Mouse (Mus musculus) neural tube, embryonic 11.5 days (tissue): ENCODE measurements around the gene Prdm15. TPM values are rescaled to one million over a fixed set of nuclear protein-coding genes. Genes with fewer than 3 reads are reported as not detected.

ENCODE experiments used
- ATAC-seq: fragments of 200-750 bp; cut with Nextera tagmentation; 2 replicates; pipeline ENCODE4 v1.8.0; 2017; ENCODE audit warnings: moderate number of reproducible peaks, mild to moderate bottlenecking, moderate TSS enrichment, moderate library complexity; ENCODE audit not compliant: insufficient read depth, low FRiP score, low TSS enrichment
- DNase-seq: peaks from one replicate; pipeline ENCODE4 v3.0.0-alpha.2; 2015; ENCODE audit warnings: low spot score
- H3K27ac ChIP-seq: fragments of 300-500 bp; sonication (generic); 2 replicates; pipeline ENCODE4 v1.5.1; 2014; ENCODE audit warnings: low read depth, mild to moderate bottlenecking, low read length
- H3K27me3 ChIP-seq: fragments of 300-500 bp; sonication (generic); 2 replicates; pipeline ENCODE4 v1.6.1; 2014; ENCODE audit warnings: mild to moderate bottlenecking, low read length, mixed read lengths; ENCODE audit not compliant: control insufficient read depth, insufficient read depth
- H3K36me3 ChIP-seq: fragments of 300-500 bp; sonication (generic); 2 replicates; pipeline ENCODE4 v1.6.1; 2014; ENCODE audit warnings: mild to moderate bottlenecking, low read length, moderate library complexity, mixed read lengths; ENCODE audit not compliant: control insufficient read depth, insufficient read depth
- H3K4me1 ChIP-seq: fragments of 300-500 bp; sonication (generic); 2 replicates; pipeline ENCODE4 v1.6.1; 2014; ENCODE audit warnings: low read length, mixed read lengths; ENCODE audit not compliant: control insufficient read depth, insufficient read depth
- H3K4me2 ChIP-seq: fragments of 300-500 bp; sonication (generic); 2 replicates; pipeline ENCODE4 v1.6.1; 2014; ENCODE audit warnings: low read depth, mild to moderate bottlenecking, moderate library complexity
- H3K4me3 ChIP-seq: fragments of 300-500 bp; sonication (generic); 2 replicates; pipeline ENCODE4 v1.5.1; 2014; ENCODE audit warnings: low read depth, low read length
- H3K9ac ChIP-seq: fragments of 300-500 bp; sonication (generic); 2 replicates; pipeline ENCODE4 v1.6.1; 2014; ENCODE audit warnings: mild to moderate bottlenecking, low read length
- H3K9me3 ChIP-seq: fragments of 300-500 bp; sonication (generic); 2 replicates; pipeline ENCODE4 v1.6.1; 2016; ENCODE audit warnings: low read length; ENCODE audit not compliant: control insufficient read depth
- WGBS: fragments of 180-500 bp; shearing (Covaris S2); extraction: QIAGEN DNeasy Blood & Tissue Kit; methylation state at CpG from one replicate; pipeline ENCODE4 v1.1.7; 2014; 5-methylcytosine and 5-hydroxymethylcytosine counted together
- polyA plus RNA-seq: library from polyadenylated mRNA; unstranded; fragments of >200 nt; fragmentation: Nextera tagmentation; extraction: Ambion mirVana; gene quantifications from 2 replicates; pipeline ENCODE4 v1.2.1, GENCODE M21; 2014

Gene Prdm15
- 12.6 and 14.0 TPM in 2 replicates for polyA plus RNA-seq

DNA sequence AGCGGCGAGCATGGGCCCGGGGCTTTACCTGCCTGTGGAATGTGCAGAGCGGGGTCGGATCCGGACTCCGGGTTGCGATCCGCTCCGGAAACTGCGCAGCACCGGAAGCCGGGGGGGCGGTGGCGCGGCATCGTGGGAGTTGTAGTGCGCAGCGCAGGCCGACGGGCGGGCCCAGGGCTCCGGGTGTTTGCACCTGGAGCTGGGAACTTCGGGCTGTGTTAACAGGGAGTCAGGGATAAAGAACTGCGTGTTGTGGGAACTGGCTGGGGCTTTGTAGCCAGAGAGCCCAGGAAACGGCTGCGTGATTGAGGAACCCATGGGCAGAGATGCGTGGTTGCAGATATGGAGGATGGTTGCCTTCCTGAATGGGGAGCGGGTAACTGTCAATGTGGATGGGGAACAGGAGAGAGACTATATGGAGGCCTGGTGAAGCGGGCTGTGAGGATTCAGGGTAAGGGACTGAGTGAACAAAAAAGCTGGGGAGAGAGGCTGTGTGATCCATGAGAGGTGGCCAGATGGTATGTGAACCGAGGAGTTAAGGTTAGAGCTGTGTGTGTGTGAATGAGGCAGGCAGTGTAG is at the start of gene Prdm15:
Prdm15 (minus strand) TSS at position 110 of the 579 bp plus-strand sequence.
- Histone ChIP-seq H3K4me1 (0 out of 2 replicates have a peak, but pooled peaks cover 8% of the 10 kb centered on the region), H3K9ac (peak within 1 kb of the TSS; percentile 98), H3K27ac (peak within 1 kb of the TSS; percentile 98), H3K9me3 (no peaks in the 10 kb centered on the region), H3K27me3 (no peaks in the 10 kb centered on the region), H3K36me3 (no peaks in the 10 kb centered on the region), H3K4me3 (peak within 1 kb of the TSS; percentile 88), H3K4me2 (peak within 1 kb of the TSS; percentile 93)
- WGBS = under 1% methylated on average over 30 of the region's 31 CpGs
- peak; percentile 89 for ATAC-seq
- DNase-seq = peak; percentile 89

DNA sequence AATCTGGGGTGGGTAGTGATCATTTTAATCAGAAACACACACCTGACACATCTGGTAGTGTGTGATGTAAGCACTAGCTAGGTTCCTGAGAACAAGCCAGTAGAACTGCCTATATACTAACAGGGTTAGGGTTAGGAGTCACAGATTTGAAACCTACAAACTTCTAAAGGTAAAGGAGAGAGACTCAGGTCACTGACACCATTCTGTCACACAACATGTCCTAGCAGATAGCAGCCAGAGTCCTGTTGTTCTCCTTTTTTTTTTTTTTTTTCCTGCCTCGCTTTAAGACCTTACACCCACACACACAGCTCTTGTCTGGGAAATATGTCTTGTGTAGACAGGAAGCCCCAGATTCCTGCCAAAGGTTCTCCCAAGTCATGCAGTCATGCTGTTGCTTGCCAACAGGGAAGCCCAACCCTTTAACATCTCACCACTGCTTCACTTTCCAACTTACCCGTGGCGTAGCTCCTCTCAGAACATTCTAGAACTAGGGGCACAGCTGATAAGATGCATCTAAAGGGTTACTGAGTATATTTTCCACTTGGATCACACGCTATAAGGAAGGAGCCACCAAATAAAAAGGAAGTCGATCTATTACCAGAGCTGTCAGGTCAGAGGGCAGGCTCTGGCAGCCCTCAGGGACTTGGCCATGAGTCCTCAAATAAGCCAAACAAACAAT is 45.8 kb upstream of the Prdm15 start:
- Histone ChIP-seq H3K9me3 (no peaks in the 10 kb centered on the region), H3K27me3 (no peaks in the 10 kb centered on the region), H3K36me3 (no peaks in the 10 kb centered on the region), H3K4me1 (no peaks in the 10 kb centered on the region), H3K9ac (no peak overlapping the region), H3K4me3 (no peak overlapping the region), H3K4me2 (no peak overlapping the region), H3K27ac (no peak overlapping the region)
- 85% methylated on average over 5 of the region's 5 CpGs for WGBS
- ATAC-seq = no peak
- no peak for DNase-seq

DNA sequence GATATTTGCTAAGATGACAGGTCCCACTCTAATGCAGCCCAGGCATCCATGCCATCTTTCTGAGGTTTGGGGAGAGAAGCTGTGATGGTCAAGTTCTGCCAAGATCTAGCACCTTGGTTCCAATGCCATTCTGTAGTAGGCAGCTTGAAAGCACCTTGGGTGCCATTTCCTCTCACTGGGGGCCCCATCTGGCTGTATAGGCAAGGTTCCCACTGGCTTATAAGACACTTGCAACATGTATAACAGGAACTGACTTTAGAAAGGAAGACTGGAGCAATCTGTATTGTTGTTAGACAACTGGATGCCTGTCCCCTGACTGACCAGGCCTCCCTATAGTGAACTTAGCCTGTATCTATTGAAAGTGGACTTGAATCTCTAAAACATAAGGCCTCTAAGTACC is 36.1 kb upstream of the Prdm15 start:
- Histone ChIP-seq H3K4me2 (no peak overlapping the region), H3K4me3 (no peak overlapping the region), H3K9me3 (no peaks in the 10 kb centered on the region), H3K4me1 (no peaks in the 10 kb centered on the region), H3K36me3 (no peaks in the 10 kb centered on the region; the same call in 1 of the 2 replicates), H3K9ac (no peak overlapping the region), H3K27me3 (no peaks in the 10 kb centered on the region), H3K27ac (no peak overlapping the region)
- no peak for ATAC-seq
- DNase-seq = no peak

DNA sequence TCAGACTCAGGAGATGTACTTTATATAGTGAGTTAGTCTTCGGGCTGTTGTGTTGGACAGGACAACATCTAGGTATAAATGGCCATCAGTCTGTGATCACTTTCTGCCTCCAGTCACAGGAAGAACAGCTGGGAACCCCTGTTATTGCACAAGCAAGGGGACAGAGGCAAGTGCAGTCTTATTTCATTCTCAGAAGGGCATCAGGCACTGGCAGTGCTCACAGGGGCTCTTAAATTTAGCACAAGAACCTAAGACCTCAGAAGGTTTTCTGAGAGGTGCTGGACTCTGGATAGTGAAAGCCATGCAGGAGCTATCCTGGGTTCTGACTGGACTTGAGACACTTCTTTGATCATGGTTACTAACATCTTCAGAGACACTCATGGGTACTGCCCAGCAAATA is 32.0 kb upstream of the Prdm15 start:
- Histone ChIP-seq H3K9ac (no peak overlapping the region), H3K4me3 (no peak overlapping the region), H3K36me3 (no peaks in the 10 kb centered on the region; the same call in 1 of the 2 replicates), H3K4me1 (no peaks in the 10 kb centered on the region), H3K27ac (no peak overlapping the region), H3K27me3 (no peaks in the 10 kb centered on the region), H3K9me3 (no peaks in the 10 kb centered on the region), H3K4me2 (no peak overlapping the region)
- DNase-seq (no peak), ATAC-seq (no peak)
- WGBS = 94% methylated on average over 1 of the region's 1 CpGs

DNA sequence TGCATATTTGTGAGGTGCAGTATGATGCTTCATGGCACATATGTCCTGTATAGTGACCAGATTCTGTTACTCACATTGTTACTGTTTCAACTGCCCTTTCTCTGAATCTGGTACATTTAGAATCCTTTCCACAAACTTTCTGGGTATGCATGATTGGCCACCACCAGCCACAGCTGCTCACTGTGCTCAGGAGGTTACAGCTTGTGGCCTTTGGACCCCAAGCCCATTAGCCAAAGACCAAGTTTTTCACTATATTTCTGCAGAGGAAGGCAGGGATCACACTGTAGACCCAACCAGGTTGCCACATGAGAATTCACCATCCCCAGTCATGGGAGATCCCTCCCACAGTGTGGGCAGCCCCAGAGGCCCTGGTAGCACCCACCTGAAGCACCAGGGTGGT is 31.2 kb upstream of the Prdm15 start:
- H3K4me1 ChIP-seq = no peaks in the 10 kb centered on the region
- DNase-seq = no peak
- H3K27me3 ChIP-seq = no peaks in the 10 kb centered on the region
- H3K4me3 ChIP-seq = no peak overlapping the region
- no peak overlapping the region for H3K4me2 ChIP-seq
- no peak for ATAC-seq
- H3K9me3 ChIP-seq = no peaks in the 10 kb centered on the region
- H3K36me3 ChIP-seq = no peaks in the 10 kb centered on the region; the same call in 1 of the 2 replicates
- H3K27ac ChIP-seq = no peak overlapping the region
- H3K9ac ChIP-seq = no peak overlapping the region

DNA sequence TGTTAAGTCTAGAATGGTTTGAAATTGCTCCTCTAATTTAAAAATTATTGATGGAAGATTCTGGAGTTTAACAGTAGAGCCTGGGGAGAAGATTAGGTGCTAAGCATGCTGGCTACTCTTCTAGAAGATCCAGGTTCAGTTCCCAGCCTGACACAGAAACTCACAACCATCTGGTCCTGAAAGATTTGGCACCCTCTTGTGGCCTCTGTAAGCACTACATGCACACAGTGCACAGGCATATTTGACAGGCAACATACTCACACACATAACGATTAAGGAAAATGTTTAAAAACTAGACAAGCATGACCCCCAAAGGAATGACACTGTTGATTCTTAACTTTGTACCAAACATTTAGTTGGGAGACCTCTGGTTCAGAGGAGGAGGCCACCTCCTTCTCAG is 27.5 kb upstream of the Prdm15 start:
- no peak overlapping the region for H3K9ac ChIP-seq
- H3K36me3 ChIP-seq = no peaks in the 10 kb centered on the region; the same call in 1 of the 2 replicates
- peak; percentile 46 for DNase-seq
- H3K27me3 ChIP-seq = no peaks in the 10 kb centered on the region
- no peak overlapping the region for H3K4me3 ChIP-seq
- H3K4me1 ChIP-seq = no peaks in the 10 kb centered on the region
- H3K27ac ChIP-seq = no peak overlapping the region
- ATAC-seq = no peak
- H3K4me2 ChIP-seq = no peak overlapping the region
- 90% methylated on average over 1 of the region's 1 CpGs for WGBS
- H3K9me3 ChIP-seq = no peaks in the 10 kb centered on the region

DNA sequence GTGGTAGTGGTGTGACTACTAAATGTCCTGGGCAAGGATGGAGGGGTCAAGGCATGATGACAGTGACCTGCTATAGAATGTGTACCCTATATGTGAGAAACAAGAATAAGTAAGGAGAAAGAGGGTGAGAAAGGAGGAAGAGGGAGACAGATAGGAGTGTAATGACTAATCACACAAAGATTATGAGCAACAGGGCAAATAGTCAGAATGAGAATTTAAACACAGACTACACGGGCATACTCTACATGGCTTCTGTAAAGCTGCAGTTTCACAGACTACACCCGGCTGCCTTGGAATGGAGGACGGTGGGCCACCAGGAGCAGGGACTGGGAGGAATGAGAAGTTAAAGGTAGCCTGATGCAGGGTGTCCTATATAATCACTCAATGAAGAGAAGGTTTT is 25.9 kb upstream of the Prdm15 start:
- Histone ChIP-seq H3K9ac (no peak overlapping the region), H3K36me3 (no peaks in the 10 kb centered on the region; the same call in 1 of the 2 replicates), H3K4me3 (no peak overlapping the region), H3K4me2 (no peak overlapping the region), H3K9me3 (no peaks in the 10 kb centered on the region), H3K27me3 (no peaks in the 10 kb centered on the region), H3K4me1 (no peaks in the 10 kb centered on the region), H3K27ac (no peak overlapping the region)
- WGBS = 96% methylated on average over 3 of the region's 3 CpGs
- ATAC-seq (no peak), DNase-seq (no peak)

DNA sequence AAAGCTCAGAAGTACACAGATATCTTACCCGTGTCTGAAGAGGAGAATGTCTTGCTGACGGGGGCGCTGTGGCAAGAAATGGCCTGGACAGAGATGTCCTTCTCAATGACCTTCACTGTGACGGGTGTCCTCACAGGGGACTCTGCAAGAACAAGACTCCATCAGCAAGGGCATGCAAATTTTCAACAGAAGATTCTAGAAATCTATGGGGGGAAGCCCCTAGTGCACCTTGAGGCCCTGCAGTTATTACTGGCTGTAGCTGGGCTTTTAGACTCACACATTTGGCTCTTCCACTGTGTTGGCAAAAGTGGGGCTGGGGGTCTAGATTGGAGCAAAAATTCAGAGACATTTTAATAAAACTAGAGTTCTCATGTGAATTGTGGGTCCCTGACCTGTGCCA is 23.5 kb upstream of the Prdm15 start:
- ATAC-seq = no peak
- H3K4me3 ChIP-seq = no peak overlapping the region
- no peaks in the 10 kb centered on the region; the same call in 1 of the 2 replicates for H3K36me3 ChIP-seq
- H3K27ac ChIP-seq = no peak overlapping the region
- H3K4me2 ChIP-seq = no peak overlapping the region
- H3K4me1 ChIP-seq = no peaks in the 10 kb centered on the region
- DNase-seq = no peak
- WGBS = 86% methylated on average over 4 of the region's 4 CpGs
- no peaks in the 10 kb centered on the region for H3K27me3 ChIP-seq
- no peak overlapping the region for H3K9ac ChIP-seq
- no peaks in the 10 kb centered on the region for H3K9me3 ChIP-seq

DNA sequence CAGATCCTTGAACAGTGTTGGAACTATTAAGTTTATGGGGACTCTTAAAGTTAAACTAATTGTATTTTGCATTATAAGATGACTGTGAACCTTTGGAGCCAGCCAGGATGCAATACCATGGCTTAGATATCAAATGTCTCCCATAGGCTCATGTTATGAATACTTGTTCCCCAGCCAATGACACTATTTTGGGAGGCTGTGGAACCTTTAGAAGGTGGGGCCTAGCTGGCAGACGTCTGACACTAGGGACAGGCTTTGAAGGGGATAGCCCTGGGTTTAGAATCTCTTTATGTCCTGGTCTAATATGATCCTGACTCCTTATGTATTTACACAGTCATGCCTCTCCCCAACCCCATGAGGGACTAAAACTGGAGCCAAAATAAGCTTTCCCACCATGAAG is 22.7 kb upstream of the Prdm15 start:
- Histone ChIP-seq H3K9ac (no peak overlapping the region), H3K27ac (no peak overlapping the region), H3K27me3 (no peaks in the 10 kb centered on the region), H3K4me2 (no peak overlapping the region), H3K36me3 (no peaks in the 10 kb centered on the region; the same call in 1 of the 2 replicates), H3K4me3 (no peak overlapping the region), H3K4me1 (no peaks in the 10 kb centered on the region), H3K9me3 (no peaks in the 10 kb centered on the region)
- WGBS = 70% methylated on average over 1 of the region's 1 CpGs
- ATAC-seq (no peak), DNase-seq (no peak)
